Mouse (Mus musculus): ENCODE results near the gene Zar1l.

DNA sequence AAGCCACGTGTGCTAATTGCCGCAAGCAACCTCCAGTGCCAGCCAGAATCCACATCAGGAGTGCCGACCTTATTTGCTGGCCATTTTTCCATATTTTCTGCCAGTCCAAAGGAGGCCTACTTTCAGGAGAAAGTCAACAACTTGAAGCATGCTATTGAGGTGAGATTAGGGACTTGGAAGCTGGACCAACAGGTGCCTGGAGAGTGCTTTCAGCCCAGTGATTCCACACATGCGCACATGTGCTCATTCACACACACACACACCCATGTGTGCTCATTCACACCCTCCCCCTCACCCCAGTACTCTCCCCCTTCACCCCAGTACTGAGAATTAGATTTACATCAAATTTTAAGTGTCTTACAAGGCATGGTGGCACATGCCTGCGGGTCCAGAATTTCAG is 49.0 kb upstream of the Zar1l start:
- TF ChIP-seq CTCF (IDR thresholded peaks at IDR 0.05; ENCODE audit: insufficient read depth, low read length) (no peak), POLR2A (IDR thresholded peaks at IDR 0.05; ENCODE audit: borderline replicate concordance, extremely low read depth, low read depth, low read length) (no peak)
